Mouse (Mus musculus): ENCODE results near the gene Cd28. TPM values are rescaled to one million over a fixed set of nuclear protein-coding genes. Genes with fewer than 3 reads are reported as not detected.
A peak's percentile ranks its signal among the peaks of the same experiment; 100 is the strongest.
"Not testable (repeated sequence)": the region's sequence is repeated elsewhere in the genome, so short reads cannot be mapped to it uniquely, and the experiment has no call there.

Gene Cd28
- polyA plus RNA-seq, 1 experiment from 2014 or later = 281 TPM

- H3K4me3 ChIP-seq (ENCODE audit: inconsistent target) = no peak overlapping the region
- H3K79me2 ChIP-seq (ENCODE audit: inconsistent target) = no peaks in the 10 kb centered on the region
- H3K36me3 ChIP-seq (ENCODE audit: inconsistent target) = no peaks in the 10 kb centered on the region
- 74% methylated on average over 4 of the region's 4 CpGs for whole genome bisulfite sequencing (ENCODE audit: missing documents)
- no peak overlapping the region for H3K27ac ChIP-seq
Observed at GRCm38 (mm10) chr1:60801210-60801671, 84.6 kb downstream of the Cd28 start.

GRCm38 (mm10) chr1:60803128-60803824, 86.7 kb downstream of the Cd28 start:
- no peak overlapping the region for H3K4me3 ChIP-seq (ENCODE audit: inconsistent target)
- H3K27ac ChIP-seq = peak overlapping the region; percentile 45
- H3K79me2 ChIP-seq (ENCODE audit: inconsistent target) = no peaks in the 10 kb centered on the region
- no peaks in the 10 kb centered on the region for H3K36me3 ChIP-seq (ENCODE audit: inconsistent target)
- WGBS (ENCODE audit: missing documents) = 59% methylated on average over 4 of the region's 4 CpGs

GRCm38 (mm10) chr1:60803825-60804696, 87.5 kb downstream of the Cd28 start:
- Histone ChIP-seq H3K27ac (peak overlapping the region; percentile 45), H3K36me3 (ENCODE audit: inconsistent target) (no peaks in the 10 kb centered on the region), H3K4me3 (ENCODE audit: inconsistent target) (no peak overlapping the region), H3K79me2 (ENCODE audit: inconsistent target) (no peaks in the 10 kb centered on the region)
- 25% methylated on average over 6 of the region's 6 CpGs for WGBS (ENCODE audit: missing documents)

GRCm38 (mm10) chr1:60805178-60805577, 88.6 kb downstream of the Cd28 start:
- Histone ChIP-seq H3K79me2 (ENCODE audit: inconsistent target) (no peaks in the 10 kb centered on the region), H3K27ac (no peak overlapping the region), H3K36me3 (ENCODE audit: inconsistent target) (no peaks in the 10 kb centered on the region), H3K4me3 (ENCODE audit: inconsistent target) (no peak overlapping the region)
- 86% methylated on average over 1 of the region's 1 CpGs for WGBS (ENCODE audit: missing documents)

GRCm38 (mm10) chr1:60807748-60808147, 91.1 kb downstream of the Cd28 start:
- H3K27ac ChIP-seq = no peak overlapping the region
- H3K79me2 ChIP-seq (ENCODE audit: inconsistent target) = no peaks in the 10 kb centered on the region
- WGBS (ENCODE audit: missing documents) = 95% methylated on average over 1 of the region's 1 CpGs
- H3K4me3 ChIP-seq (ENCODE audit: inconsistent target) = no peak overlapping the region
- no peaks in the 10 kb centered on the region for H3K36me3 ChIP-seq (ENCODE audit: inconsistent target)

GRCm38 (mm10) chr1:60808466-60808865, 91.9 kb downstream of the Cd28 start:
- H3K27ac ChIP-seq = no peak overlapping the region
- H3K79me2 ChIP-seq (ENCODE audit: inconsistent target) = no peaks in the 10 kb centered on the region
- no peak overlapping the region for H3K4me3 ChIP-seq (ENCODE audit: inconsistent target)
- WGBS (ENCODE audit: missing documents) = 90% methylated on average over 2 of the region's 2 CpGs
- no peaks in the 10 kb centered on the region for H3K36me3 ChIP-seq (ENCODE audit: inconsistent target)

GRCm38 (mm10) chr1:60809166-60809565, 92.6 kb downstream of the Cd28 start:
- H3K4me3 ChIP-seq (ENCODE audit: inconsistent target) = no peak overlapping the region
- no peaks in the 10 kb centered on the region for H3K79me2 ChIP-seq (ENCODE audit: inconsistent target)
- no peaks in the 10 kb centered on the region for H3K36me3 ChIP-seq (ENCODE audit: inconsistent target)
- no peak overlapping the region for H3K27ac ChIP-seq
- WGBS (ENCODE audit: missing documents) = over 99% methylated on average over 12 of the region's 12 CpGs

- Histone ChIP-seq H3K27ac (no peak overlapping the region), H3K4me3 (ENCODE audit: inconsistent target) (no peak overlapping the region), H3K36me3 (ENCODE audit: inconsistent target) (no peaks in the 10 kb centered on the region), H3K79me2 (ENCODE audit: inconsistent target) (no peaks in the 10 kb centered on the region)
Observed at GRCm38 (mm10) chr1:60810821-60811220, 94.2 kb downstream of the Cd28 start.

GRCm38 (mm10) chr1:60811998-60812397, 95.4 kb downstream of the Cd28 start:
- H3K4me3 ChIP-seq (ENCODE audit: inconsistent target) = no peak overlapping the region
- WGBS (ENCODE audit: missing documents) = 18% methylated on average over 1 of the region's 1 CpGs

GRCm38 (mm10) chr1:60813411-60813810, 96.8 kb downstream of the Cd28 start:
- WGBS (ENCODE audit: missing documents) = 94% methylated on average over 2 of the region's 2 CpGs
- no peaks in the 10 kb centered on the region for H3K79me2 ChIP-seq (ENCODE audit: inconsistent target)
- H3K36me3 ChIP-seq (ENCODE audit: inconsistent target) = no peaks in the 10 kb centered on the region
- no peak overlapping the region for H3K27ac ChIP-seq
- no peak overlapping the region for H3K4me3 ChIP-seq (ENCODE audit: inconsistent target)

More at GRCm38 (mm10) chr1:60811998-60812397, 95.4 kb downstream of the Cd28 start:
- Histone ChIP-seq H3K79me2 (ENCODE audit: inconsistent target) (no peaks in the 10 kb centered on the region), H3K27ac (no peak overlapping the region), H3K36me3 (ENCODE audit: inconsistent target) (no peaks in the 10 kb centered on the region)

- H3K79me2 ChIP-seq (ENCODE audit: inconsistent target) = no peaks in the 10 kb centered on the region
- 95% methylated on average over 6 of the region's 6 CpGs for WGBS (ENCODE audit: missing documents)
- no peak overlapping the region for H3K4me3 ChIP-seq (ENCODE audit: inconsistent target)
- no peaks in the 10 kb centered on the region for H3K36me3 ChIP-seq (ENCODE audit: inconsistent target)
- no peak overlapping the region for H3K27ac ChIP-seq
Observed at GRCm38 (mm10) chr1:60815912-60816311, 99.3 kb downstream of the Cd28 start.

GRCm38 (mm10) chr1:60818491-60818890, 101.9 kb downstream of the Cd28 start:
- not testable (repeated sequence) for H3K4me3 ChIP-seq (ENCODE audit: inconsistent target); H3K79me2 ChIP-seq (ENCODE audit: inconsistent target); H3K36me3 ChIP-seq (ENCODE audit: inconsistent target); H3K27ac ChIP-seq
- WGBS (ENCODE audit: missing documents) = 100% methylated on average over 3 of the region's 4 CpGs

- no peaks in the 10 kb centered on the region for H3K79me2 ChIP-seq (ENCODE audit: inconsistent target)
- 100% methylated on average over 2 of the region's 2 CpGs for WGBS (ENCODE audit: missing documents)
- H3K27ac ChIP-seq = no peak overlapping the region
- no peaks in the 10 kb centered on the region for H3K36me3 ChIP-seq (ENCODE audit: inconsistent target)
- H3K4me3 ChIP-seq (ENCODE audit: inconsistent target) = no peak overlapping the region
Observed at GRCm38 (mm10) chr1:60819993-60820392, 103.4 kb downstream of the Cd28 start.

GRCm38 (mm10) chr1:60820981-60821380, 104.4 kb downstream of the Cd28 start:
- Histone ChIP-seq H3K79me2 (ENCODE audit: inconsistent target) (no peaks in the 10 kb centered on the region), H3K27ac (no peak overlapping the region)
- 79% methylated on average over 2 of the region's 2 CpGs for WGBS (ENCODE audit: missing documents)

GRCm38 (mm10) chr1:60821590-60821989, 105.0 kb downstream of the Cd28 start:
- Histone ChIP-seq H3K36me3 (ENCODE audit: inconsistent target) (no peaks in the 10 kb centered on the region), H3K27ac (no peak overlapping the region), H3K4me3 (ENCODE audit: inconsistent target) (no peak overlapping the region), H3K79me2 (ENCODE audit: inconsistent target) (no peaks in the 10 kb centered on the region)
- whole genome bisulfite sequencing (ENCODE audit: missing documents) = 42% methylated on average over 3 of the region's 3 CpGs

More at GRCm38 (mm10) chr1:60820981-60821380, 104.4 kb downstream of the Cd28 start:
- no peak overlapping the region for H3K4me3 ChIP-seq (ENCODE audit: inconsistent target)
- no peaks in the 10 kb centered on the region for H3K36me3 ChIP-seq (ENCODE audit: inconsistent target)
